Mouse (Mus musculus) cerebellum, postnatal 25 days (tissue): ENCODE measurements around the gene Fndc3b.

Experiments
- DNase-seq, 2 experiments: peaks; one replicate each; pipeline ENCODE4 v3.0.0; 2021; ENCODE audit warnings: mixed read lengths in 2 of 2

Fndc3b gene

GRCm38 (mm10) chr3:27663221-27663620, 47.9 kb downstream of the Fndc3b start:
- DNase-seq, result no peak

- no peak for DNase-seq
Measured at GRCm38 (mm10) chr3:27658198-27658763, 52.8 kb downstream of the Fndc3b start.

- no peak for DNase-seq
Measured at GRCm38 (mm10) chr3:27656764-27657390, 54.2 kb downstream of the Fndc3b start.

- DNase-seq, result no peak
Measured at GRCm38 (mm10) chr3:27655673-27656072, 55.4 kb downstream of the Fndc3b start.

- DNase-seq, result no peak
Measured at GRCm38 (mm10) chr3:27655042-27655441, 56.1 kb downstream of the Fndc3b start.

GRCm38 (mm10) chr3:27652451-27653011, 58.6 kb downstream of the Fndc3b start:
- no peak for DNase-seq

- DNase-seq, result no peak
Measured at GRCm38 (mm10) chr3:27651731-27652130, 59.4 kb downstream of the Fndc3b start.

GRCm38 (mm10) chr3:27650083-27650482, 61.0 kb downstream of the Fndc3b start:
- DNase-seq, result no peak

- DNase-seq, result no peak
Measured at GRCm38 (mm10) chr3:27649316-27649715, 61.8 kb downstream of the Fndc3b start.

GRCm38 (mm10) chr3:27642381-27642780, 68.7 kb downstream of the Fndc3b start:
- no peak for DNase-seq

- DNase-seq, result no peak
Measured at GRCm38 (mm10) chr3:27639701-27640100, 71.4 kb downstream of the Fndc3b start.

GRCm38 (mm10) chr3:27637046-27637661, 74.0 kb downstream of the Fndc3b start:
- no peak for DNase-seq

GRCm38 (mm10) chr3:27635776-27636175, 75.3 kb downstream of the Fndc3b start:
- DNase-seq, result no peak

GRCm38 (mm10) chr3:27632880-27633279, 78.2 kb downstream of the Fndc3b start:
- DNase-seq, result no peak

- DNase-seq, result peak; percentile 47 to 51
Measured at GRCm38 (mm10) chr3:27631112-27631511, 80.0 kb downstream of the Fndc3b start.

GRCm38 (mm10) chr3:27629716-27630115, 81.4 kb downstream of the Fndc3b start:
- peak; percentile 61 to 74 for DNase-seq

- DNase-seq, result no peak
Measured at GRCm38 (mm10) chr3:27626301-27626700, 84.8 kb downstream of the Fndc3b start.

GRCm38 (mm10) chr3:27625592-27625985, 85.5 kb downstream of the Fndc3b start:
- DNase-seq, result no peak

- no peak for DNase-seq
Measured at GRCm38 (mm10) chr3:27624974-27625591, 86.0 kb downstream of the Fndc3b start.

- DNase-seq, result no peak
Measured at GRCm38 (mm10) chr3:27622451-27622850, 88.7 kb downstream of the Fndc3b start.

GRCm38 (mm10) chr3:27621176-27621575, 89.9 kb downstream of the Fndc3b start:
- DNase-seq, result no peak

- DNase-seq, result no peak
Measured at GRCm38 (mm10) chr3:27617733-27618132, 93.4 kb downstream of the Fndc3b start.

- no peak for DNase-seq
Measured at GRCm38 (mm10) chr3:27617237-27617499, 93.9 kb downstream of the Fndc3b start.
